Mouse (Mus musculus) kidney, postnatal 25 days (tissue): ENCODE data around the gene Nusap1.
"Not testable (repeated sequence)": the region's sequence is repeated elsewhere in the genome, so short reads cannot be mapped to it uniquely, and the experiment has no call there.

Source experiments
- DNase-seq, 2 experiments: peaks; one replicate each; pipeline ENCODE4 v3.0.0; 2021; ENCODE audit warnings: mixed read lengths in 2 of 2

Nusap1 gene

GRCm38 (mm10) chr2:119618199-119618982 lies at the start of gene Nusap1, which contains the start of gene Oip5:
TSS of gene Nusap1 (plus strand) at chr2:119618298.
TSS of gene Oip5 (minus strand) at chr2:119618469.
- DNase-seq: peak; percentile 97

- no peak for DNase-seq
These were observed 45.6 kb upstream of the Nusap1 start for GRCm38 (mm10) chr2:119572471-119572870.

GRCm38 (mm10) chr2:119581571-119581970 lies 36.5 kb upstream of the Nusap1 start:
- DNase-seq: no peak

- no peak for DNase-seq
These were observed 34.7 kb upstream of the Nusap1 start for GRCm38 (mm10) chr2:119583439-119583838.

GRCm38 (mm10) chr2:119584282-119584681 lies 33.8 kb upstream of the Nusap1 start:
- DNase-seq: no peak

- peak; percentile 69 to 88 for DNase-seq
These were observed 30.7 kb upstream of the Nusap1 start for GRCm38 (mm10) chr2:119587383-119587782.

- no peak for DNase-seq
These were observed 26.9 kb upstream of the Nusap1 start for GRCm38 (mm10) chr2:119591247-119591646.

GRCm38 (mm10) chr2:119593765-119594112 lies 24.4 kb upstream of the Nusap1 start:
- peak; percentile 23 to 44 for DNase-seq

GRCm38 (mm10) chr2:119594113-119594981 lies 23.8 kb upstream of the Nusap1 start:
- peak; percentile 98 to 100 for DNase-seq

GRCm38 (mm10) chr2:119595308-119595707 lies 22.8 kb upstream of the Nusap1 start:
- no peak for DNase-seq

- DNase-seq: peak; percentile 31 to 40
These were observed 21.2 kb upstream of the Nusap1 start for GRCm38 (mm10) chr2:119596781-119597330.

GRCm38 (mm10) chr2:119601027-119601426 lies 17.1 kb upstream of the Nusap1 start:
- no peak for DNase-seq

- not testable (repeated sequence) for DNase-seq
These were observed 16.5 kb upstream of the Nusap1 start for GRCm38 (mm10) chr2:119601575-119601974.

GRCm38 (mm10) chr2:119602488-119602887 lies 15.6 kb upstream of the Nusap1 start:
- no peak for DNase-seq

- DNase-seq: no peak
These were observed 14.2 kb upstream of the Nusap1 start for GRCm38 (mm10) chr2:119603909-119604308.

- no peak for DNase-seq
These were observed 12.6 kb upstream of the Nusap1 start for GRCm38 (mm10) chr2:119605361-119605973.

- no peak for DNase-seq
These were observed 11.1 kb upstream of the Nusap1 start for GRCm38 (mm10) chr2:119607023-119607422.

- no peak for DNase-seq
These were observed 278 bp upstream of the Nusap1 start for GRCm38 (mm10) chr2:119617841-119618198.

- not testable (repeated sequence) for DNase-seq
These were observed 904 bp downstream of the Nusap1 start for GRCm38 (mm10) chr2:119619002-119619401.

- peak in 1 of 2 experiments; percentile 42 for DNase-seq
These were observed 3.2 kb downstream of the Nusap1 start for GRCm38 (mm10) chr2:119621302-119621701.

GRCm38 (mm10) chr2:119636781-119637180 lies 18.7 kb downstream of the Nusap1 start:
- DNase-seq: no peak

GRCm38 (mm10) chr2:119641214-119641912 lies 23.3 kb downstream of the Nusap1 start:
- DNase-seq: no peak
